Mouse (Mus musculus): Measurements from ENCODE around the gene Triml1.

Gene Triml1

GRCm38 (mm10) chr8:43141386-43141785 is at the start of gene Triml1:
Gene Triml1, minus strand, starts transcription at chr8:43141486.
- DNase-seq, result no peak

- DNase-seq, result no peak
Measured at GRCm38 (mm10) chr8:43182281-43182680, 41.0 kb upstream of the Triml1 start.

- no peak for DNase-seq
Measured at GRCm38 (mm10) chr8:43180054-43180690, 38.9 kb upstream of the Triml1 start, which contains the start of gene Triml2. Gene Triml2, plus strand, starts transcription at chr8:43180541.

GRCm38 (mm10) chr8:43179189-43179588 is 37.9 kb upstream of the Triml1 start:
- peak; percentile 11 for DNase-seq

- DNase-seq, result peak; percentile 27
Measured at GRCm38 (mm10) chr8:43178263-43178662, 37.0 kb upstream of the Triml1 start.

- DNase-seq, result peak; percentile 1
Measured at GRCm38 (mm10) chr8:43176766-43177486, 35.6 kb upstream of the Triml1 start.

- peak; percentile 32 for DNase-seq
Measured at GRCm38 (mm10) chr8:43169249-43169755, 28.0 kb upstream of the Triml1 start.

- no peak for DNase-seq
Measured at GRCm38 (mm10) chr8:43168083-43168482, 26.8 kb upstream of the Triml1 start.

- no peak for DNase-seq
Measured at GRCm38 (mm10) chr8:43164453-43164852, 23.2 kb upstream of the Triml1 start.

- DNase-seq, result no peak
Measured at GRCm38 (mm10) chr8:43163255-43163654, 22.0 kb upstream of the Triml1 start.

- no peak for DNase-seq
Measured at GRCm38 (mm10) chr8:43149307-43149706, 8.0 kb upstream of the Triml1 start.

- no peak for DNase-seq
Measured at GRCm38 (mm10) chr8:43111205-43111827, 30.0 kb downstream of the Triml1 start.
